Mouse (Mus musculus): Measurements from ENCODE around the gene Zfp938.

The Zfp938 gene

DNA sequence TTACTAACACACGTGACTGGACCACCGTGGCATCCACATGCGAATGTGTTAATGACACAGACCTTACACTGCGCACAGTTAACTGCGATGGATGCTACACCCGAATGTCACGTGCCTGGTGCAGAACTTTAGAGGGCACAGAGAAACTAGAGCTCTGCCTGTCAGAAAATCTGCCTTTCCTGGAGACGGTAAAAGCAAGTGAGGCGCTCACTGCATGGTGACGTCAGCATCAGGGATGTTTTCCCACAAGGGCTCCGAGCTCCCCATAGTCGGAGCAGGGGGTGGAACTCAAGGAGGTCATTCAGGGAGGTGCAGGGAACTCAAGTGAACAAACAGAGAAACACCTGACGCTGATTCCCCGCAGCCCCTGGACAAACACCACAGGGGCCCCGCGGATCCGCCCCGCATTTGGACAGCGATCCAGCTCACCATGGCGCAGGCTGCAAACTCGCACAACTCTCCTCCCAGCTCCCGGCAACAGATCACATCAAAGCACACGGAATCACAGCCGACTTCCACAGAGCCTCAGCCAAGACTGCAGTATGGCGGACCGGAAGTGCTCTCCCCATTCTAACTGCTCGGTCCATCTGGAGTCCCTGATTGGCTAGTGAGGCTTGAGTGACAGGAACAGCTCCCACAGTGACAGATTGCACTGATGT is at the start of gene Zfp938:
Gene Zfp938 (minus strand): TSS at position 539 of the 659 bp plus-strand sequence.
- peak; percentile 98 for DNase-seq (ENCODE audit: low read depth, low spot score)

- no peak for DNase-seq (ENCODE audit: low read depth, low spot score)
Observed at GRCm38 (mm10) chr10:82257331-82257730, 16.3 kb upstream of the Zfp938 start.

GRCm38 (mm10) chr10:82245021-82245420 is 3.9 kb upstream of the Zfp938 start:
- peak; percentile 10 for DNase-seq (ENCODE audit: low read depth, low spot score)

DNA sequence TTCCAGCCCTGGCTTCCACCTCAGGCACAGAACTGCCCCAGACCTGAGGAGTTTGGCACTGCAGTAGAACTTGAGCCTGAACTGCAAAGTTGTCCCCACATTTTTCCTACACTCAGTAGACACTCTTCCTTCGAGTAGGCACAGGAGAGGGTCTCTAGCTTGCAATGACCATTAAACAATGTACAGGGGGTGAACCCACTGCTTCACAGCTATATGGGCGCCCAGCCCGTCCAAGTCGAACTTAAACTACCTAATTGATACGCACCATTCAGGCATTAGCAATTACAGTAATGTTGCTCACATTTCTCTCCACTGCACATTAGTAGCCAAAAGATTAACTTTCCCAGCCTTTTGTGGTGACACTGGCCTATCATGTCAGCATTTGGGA is 315 bp upstream of the Zfp938 start:
- DNase-seq (ENCODE audit: low read depth, low spot score) = no peak

DNA sequence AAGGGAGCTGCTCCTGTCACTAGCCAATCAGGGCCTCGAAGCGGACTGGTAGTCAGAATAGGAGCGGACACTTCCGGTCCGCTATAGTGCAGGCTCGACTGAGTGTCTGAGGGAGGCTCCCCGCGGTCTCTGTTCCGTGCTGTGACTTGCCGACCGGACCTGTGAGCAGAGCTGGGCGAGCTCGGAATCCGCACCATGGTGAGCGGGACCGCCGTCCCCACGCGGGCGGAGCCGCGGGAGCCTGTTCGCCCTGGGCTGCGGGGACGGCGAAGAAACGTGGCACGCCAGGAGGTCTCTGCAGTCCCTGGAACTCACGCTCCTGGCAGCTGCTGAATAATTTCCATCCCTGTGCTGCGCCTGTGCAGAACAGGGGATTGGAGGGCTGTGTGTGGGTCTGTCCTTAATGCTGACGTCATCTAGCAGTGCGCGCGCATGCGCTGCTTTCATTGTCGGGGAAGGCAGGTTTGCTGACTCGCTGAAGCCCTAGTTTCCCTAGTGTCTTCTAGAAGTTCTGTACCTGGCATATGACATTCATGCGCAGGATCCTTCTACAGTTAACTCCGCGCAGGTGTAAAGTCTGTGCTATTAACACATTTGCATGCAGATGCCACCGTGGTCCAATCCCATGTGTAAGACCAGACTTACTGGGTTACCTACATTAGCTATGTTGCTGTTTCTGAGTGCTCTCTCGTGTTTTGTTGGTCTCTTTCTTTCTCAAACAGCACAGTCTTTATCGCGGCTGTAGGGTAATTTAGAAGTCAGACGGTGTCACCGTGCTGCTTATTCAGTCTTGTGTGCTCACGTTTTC is 62.6 kb downstream of the Zfp938 start:
- DNase-seq (ENCODE audit: low read depth, low spot score) = peak; percentile 98
